Mouse (Mus musculus): ENCODE results near the gene Mrps15. TPM values are rescaled to one million over a fixed set of nuclear protein-coding genes. Genes with fewer than 3 reads are reported as not detected.

Mrps15 gene
- polyA plus RNA-seq, 1 experiment, result 69.5 TPM

- Histone ChIP-seq H3K27ac (ENCODE audit: insufficient read depth, low read length) (peak overlapping the region; percentile 97), H3K27me3 (ENCODE audit: control insufficient read depth, insufficient read depth, low read length, poor library complexity, severe bottlenecking) (no peaks in the 10 kb centered on the region), H3K4me3 (ENCODE audit: low read depth, low read length) (peak overlapping the region; percentile 58), H3K36me3 (ENCODE audit: control insufficient read depth, insufficient read depth, low read length, poor library complexity, severe bottlenecking) (peaks cover 4% of the 10 kb centered on the region), H3K9me3 (replicated peaks; ENCODE audit: control insufficient read depth, insufficient read depth, low read length, poor library complexity, severe bottlenecking) (no peaks in the 10 kb centered on the region), H3K4me1 (ENCODE audit: control insufficient read depth, insufficient read depth, low read length) (peaks cover under 1% of the 10 kb centered on the region), H3K9ac (ENCODE audit: low read depth, poor library complexity, severe bottlenecking) (peak overlapping the region; percentile 63)
- TF ChIP-seq EP300 (IDR thresholded peaks at IDR 0.05; ENCODE audit: insufficient read depth, low read depth, low read length) (0 out of 2 replicates have a peak, but pooled peaks have one; percentile 49), CTCF (IDR thresholded peaks at IDR 0.05; ENCODE audit: low read depth, low read length) (no peak)
Observed at GRCm38 (mm10) chr4:126103057-126103581, 56.4 kb downstream of the Mrps15 start.

GRCm38 (mm10) chr4:126103590-126104068 lies 56.9 kb downstream of the Mrps15 start, which contains the start of gene Stk40:
Gene Stk40 (plus strand): TSS chr4:126103957.
- peaks cover 2% of the 10 kb centered on the region; the same call in 1 of the 2 replicates for H3K36me3 ChIP-seq (ENCODE audit: control insufficient read depth, insufficient read depth, low read length, poor library complexity, severe bottlenecking)
- TF ChIP-seq EP300 (IDR thresholded peaks at IDR 0.05; ENCODE audit: insufficient read depth, low read depth, low read length) (no peak), POLR2A (IDR thresholded peaks at IDR 0.05; ENCODE audit: insufficient read depth, low read length) (peak; percentile 49), CTCF (IDR thresholded peaks at IDR 0.05; ENCODE audit: low read depth, low read length) (peak; percentile 36)

GRCm38 (mm10) chr4:126104261-126105075 lies 57.7 kb downstream of the Mrps15 start:
- Histone ChIP-seq H3K4me1 (ENCODE audit: control insufficient read depth, insufficient read depth, low read length) (no peaks in the 10 kb centered on the region), H3K36me3 (ENCODE audit: control insufficient read depth, insufficient read depth, low read length, poor library complexity, severe bottlenecking) (no peaks in the 10 kb centered on the region), H3K9ac (ENCODE audit: low read depth, poor library complexity, severe bottlenecking) (peak overlapping the region; percentile 72), H3K27me3 (ENCODE audit: control insufficient read depth, insufficient read depth, low read length, poor library complexity, severe bottlenecking) (no peaks in the 10 kb centered on the region), H3K4me3 (ENCODE audit: low read depth, low read length) (peak overlapping the region; percentile 51), H3K27ac (ENCODE audit: insufficient read depth, low read length) (no peak overlapping the region), H3K9me3 (replicated peaks; ENCODE audit: control insufficient read depth, insufficient read depth, low read length, poor library complexity, severe bottlenecking) (no peaks in the 10 kb centered on the region)
- TF ChIP-seq POLR2A (IDR thresholded peaks at IDR 0.05; ENCODE audit: insufficient read depth, low read length), result no peak
- TF ChIP-seq CTCF (IDR thresholded peaks at IDR 0.05; ENCODE audit: low read depth, low read length), result no peak
- TF ChIP-seq EP300 (IDR thresholded peaks at IDR 0.05; ENCODE audit: insufficient read depth, low read depth, low read length), result no peak

More at GRCm38 (mm10) chr4:126103590-126104068, 56.9 kb downstream of the Mrps15 start, which contains the start of gene Stk40:
- no peaks in the 10 kb centered on the region for H3K27me3 ChIP-seq (ENCODE audit: control insufficient read depth, insufficient read depth, low read length, poor library complexity, severe bottlenecking)
- peak within 1 kb of the TSS; percentile 72 for H3K9ac ChIP-seq (ENCODE audit: low read depth, poor library complexity, severe bottlenecking)
- H3K27ac ChIP-seq (ENCODE audit: insufficient read depth, low read length), result peak within 1 kb of the TSS; percentile 97
- H3K4me1 ChIP-seq (ENCODE audit: control insufficient read depth, insufficient read depth, low read length), result no peaks in the 10 kb centered on the region
- peak within 1 kb of the TSS; percentile 58 for H3K4me3 ChIP-seq (ENCODE audit: low read depth, low read length)
- no peaks in the 10 kb centered on the region for H3K9me3 ChIP-seq (replicated peaks; ENCODE audit: control insufficient read depth, insufficient read depth, low read length, poor library complexity, severe bottlenecking)

Other genes with a start within 250 kb of the Mrps15 start
- gene Csf3r, start 22.4 kb upstream of the Mrps15 start, polyA plus RNA-seq (2011; ENCODE audit: insufficient read depth, insufficient read length, low read depth, missing spikeins), result not detected in 2 replicates
- 2.8 and 5.3 TPM in 2 replicates for gene Oscp1, start 11.6 kb downstream of the Mrps15 start, polyA plus RNA-seq (2011; ENCODE audit: insufficient read depth, insufficient read length, low read depth, missing spikeins)
- gene Lsm10, start 49.7 kb downstream of the Mrps15 start, polyA plus RNA-seq (2011; ENCODE audit: insufficient read depth, insufficient read length, low read depth, missing spikeins), result 25.4 and 28.8 TPM in 2 replicates
- 36.4 and 37.5 TPM in 2 replicates for gene Stk40, start 57.0 kb downstream of the Mrps15 start, polyA plus RNA-seq (2011; ENCODE audit: insufficient read depth, insufficient read length, low read depth, missing spikeins)
- gene Eva1b, start 100.8 kb downstream of the Mrps15 start, polyA plus RNA-seq (2011; ENCODE audit: insufficient read depth, insufficient read length, low read depth, missing spikeins), result 13.6 and 15.9 TPM in 2 replicates
- 5.5 and 6.0 TPM in 2 replicates for gene Sh3d21, start 116.6 kb downstream of the Mrps15 start, polyA plus RNA-seq (2011; ENCODE audit: insufficient read depth, insufficient read length, low read depth, missing spikeins)
- 456 and 495 TPM in 2 replicates for gene Thrap3, start 155.8 kb downstream of the Mrps15 start, polyA plus RNA-seq (2011; ENCODE audit: insufficient read depth, insufficient read length, low read depth, missing spikeins)
- gene Map7d1, start 209.4 kb downstream of the Mrps15 start, polyA plus RNA-seq (2011; ENCODE audit: insufficient read depth, insufficient read length, low read depth, missing spikeins), result 29.0 and 31.9 TPM in 2 replicates
- 62.8 TPM in 2 replicates for gene Trappc3, start 215.4 kb downstream of the Mrps15 start, polyA plus RNA-seq (2011; ENCODE audit: insufficient read depth, insufficient read length, low read depth, missing spikeins)
- 1.0 and 1.2 TPM in 2 replicates for gene Col8a2, start 239.9 kb downstream of the Mrps15 start, polyA plus RNA-seq (2011; ENCODE audit: insufficient read depth, insufficient read length, low read depth, missing spikeins)

All from ES-Bruce4 (cell line).